Mouse (Mus musculus) CH12.LX (cell line): Measurements from ENCODE around the gene Slc36a3. TPM values are rescaled to one million over a fixed set of nuclear protein-coding genes. Genes with fewer than 3 reads are reported as not detected.

Experiments
- DNase-seq: peaks from one replicate; pipeline ENCODE4 v3.0.0-alpha.2; 2013; ENCODE audit errors: extremely low read depth
- H3K27ac ChIP-seq: 2 replicates; pipeline ENCODE4 v1.5.1; 2012; ENCODE audit warnings: low read depth, mild to moderate bottlenecking, control low read depth, moderate library complexity; ENCODE audit not compliant: insufficient read depth
- H3K27me3 ChIP-seq: replicated peaks from 2 replicates; pipeline ENCODE3; 2012; ENCODE audit warnings: inconsistent platforms
- H3K36me3 ChIP-seq, 2 experiments: replicated peaks in 1 of 2; 2 replicates each; pipeline versions ENCODE3 to v1.6.1; 2012; ENCODE audit warnings: inconsistent platforms in 1 of 2, low read length in 1 of 2, mild to moderate bottlenecking in 1 of 2, mixed read lengths in 1 of 2, moderate library complexity in 1 of 2; ENCODE audit not compliant: control insufficient read depth in 1 of 2, insufficient read depth in 1 of 2
- H3K4me1 ChIP-seq, 2 experiments: 2 replicates each; pipeline ENCODE4 v1.6.1; 2012; ENCODE audit warnings: inconsistent platforms in 1 of 2, moderate library complexity in 1 of 2; ENCODE audit not compliant: insufficient read depth in 2 of 2, control insufficient read depth in 1 of 2
- H3K4me2 ChIP-seq: 2 replicates; pipeline ENCODE4 v1.6.1; 2012; ENCODE audit warnings: low read depth, mild to moderate bottlenecking, control low read depth; ENCODE audit not compliant: poor library complexity, insufficient read depth, severe bottlenecking
- H3K4me3 ChIP-seq, 3 experiments: fragments of 150-350 bp in 1 of 3; sonication (generic) in 1 of 3; replicated peaks in 1 of 3; 2 replicates each; pipeline versions ENCODE3 to v1.5.1; 2011 to 2012; ENCODE audit warnings: low read depth in 2 of 3, low read length in 2 of 3, mild to moderate bottlenecking in 2 of 3, moderate library complexity in 2 of 3, control low read depth in 1 of 3, improper control_type of control experiment in 1 of 3, inconsistent platforms in 1 of 3, mixed read lengths in 1 of 3; ENCODE audit not compliant: poor library complexity in 1 of 3
- H3K79me2 ChIP-seq: replicated peaks from 2 replicates; pipeline ENCODE4 v1.6.1; 2012; ENCODE audit warnings: mild to moderate bottlenecking, moderate library complexity; ENCODE audit not compliant: control insufficient read depth, poor library complexity, insufficient read depth, severe bottlenecking; ENCODE audit errors: extremely low read depth
- H3K9ac ChIP-seq: 2 replicates; pipeline ENCODE4 v1.6.1; 2012; ENCODE audit warnings: low read depth, mild to moderate bottlenecking, control low read depth, moderate library complexity; ENCODE audit not compliant: insufficient read depth
- H3K9me3 ChIP-seq: replicated peaks from 2 replicates; pipeline ENCODE3; 2012; ENCODE audit warnings: low read length, inconsistent platforms, mixed read lengths
- BHLHE40 ChIP-seq: IDR thresholded peaks from 2 replicates; pipeline ENCODE4 v1.6.1; 2011; ENCODE audit warnings: mild to moderate bottlenecking, low read depth, low read length, improper control_type of control experiment
- CHD1 ChIP-seq: IDR thresholded peaks from 2 replicates; pipeline ENCODE4 v1.6.1; 2012; ENCODE audit warnings: low read depth, low read length, improper control_type of control experiment, inconsistent platforms
- CHD2 ChIP-seq: IDR thresholded peaks from 2 replicates; pipeline ENCODE4 v1.6.1; 2011; ENCODE audit warnings: low read length, improper control_type of control experiment
- E2F4 ChIP-seq: IDR thresholded peaks from 2 replicates; pipeline ENCODE4 v1.6.1; 2011; ENCODE audit warnings: low read depth, low read length, improper control_type of control experiment; ENCODE audit not compliant: insufficient replicate concordance
- ELF1 ChIP-seq: IDR thresholded peaks from 2 replicates; pipeline ENCODE4 v1.6.1; 2014; ENCODE audit warnings: low read depth, mild to moderate bottlenecking, inconsistent platforms, low read length, improper control_type of control experiment
- EP300 ChIP-seq: IDR thresholded peaks from 2 replicates; pipeline ENCODE4 v1.6.1; 2011; ENCODE audit warnings: low read length, improper control_type of control experiment
- HCFC1 ChIP-seq: IDR thresholded peaks from 2 replicates; pipeline ENCODE4 v1.6.1; 2012; ENCODE audit warnings: low read depth, mild to moderate bottlenecking, inconsistent platforms, low read length, improper control_type of control experiment
- JUND ChIP-seq: conservative IDR thresholded peaks from 2 replicates; pipeline ENCODE4 v1.6.1; 2011; ENCODE audit warnings: low read depth, low read length, improper control_type of control experiment
- KAT2A ChIP-seq: IDR thresholded peaks from 2 replicates; pipeline ENCODE4 v1.6.1; 2012; ENCODE audit warnings: low read length, improper control_type of control experiment, inconsistent platforms; ENCODE audit not compliant: insufficient replicate concordance
- MXI1 ChIP-seq: IDR thresholded peaks from 2 replicates; pipeline ENCODE4 v1.6.1; 2011; ENCODE audit warnings: mild to moderate bottlenecking, low read depth, low read length, improper control_type of control experiment
- PAX5 ChIP-seq: IDR thresholded peaks from 2 replicates; pipeline ENCODE4 v1.6.1; 2012; ENCODE audit warnings: low read length, inconsistent platforms, mixed read lengths
- POLR2AphosphoS2 ChIP-seq: IDR thresholded peaks from 2 replicates; pipeline ENCODE4 v1.6.1; 2011; ENCODE audit warnings: low read depth, low read length, improper control_type of control experiment
- SMC3 ChIP-seq: IDR thresholded peaks from 2 replicates; pipeline ENCODE4 v1.6.1; 2011; ENCODE audit warnings: low read depth, low read length, improper control_type of control experiment
- TCF12 ChIP-seq: IDR thresholded peaks from 2 replicates; pipeline ENCODE4 v1.6.1; 2014; ENCODE audit warnings: low read depth, mild to moderate bottlenecking, inconsistent platforms, low read length, improper control_type of control experiment
- USF1 ChIP-seq: IDR thresholded peaks from 2 replicates; pipeline ENCODE4 v1.6.1; 2014; ENCODE audit warnings: low read depth, mild to moderate bottlenecking, inconsistent platforms, low read length, improper control_type of control experiment
- USF2 ChIP-seq: conservative IDR thresholded peaks from 2 replicates; pipeline ENCODE4 v1.6.1; 2011; ENCODE audit warnings: low read depth, low read length, improper control_type of control experiment
- ZMIZ1 ChIP-seq: IDR thresholded peaks from 2 replicates; pipeline ENCODE4 v1.6.1; 2012; ENCODE audit warnings: low read depth, mild to moderate bottlenecking, inconsistent platforms, low read length, improper control_type of control experiment
- ZNF384 ChIP-seq: IDR thresholded peaks from 2 replicates; pipeline ENCODE4 v1.6.1; 2012; ENCODE audit warnings: low read depth, low read length, improper control_type of control experiment, inconsistent platforms
- dilution Hi-C: fragments of 300-500 bp; cut with MboI; formaldehyde crosslinking; loops from 2 replicates; pipeline ENCODE4 v1.14.3; 2020; ENCODE audit warnings: low sequenced_read_pairs; ENCODE audit not compliant: extremely low pct_unique_long_range_greater_than_20kb, extremely low pct_ligation_motif_present
- in situ Hi-C: fragments of 300-500 bp; cut with MboI; formaldehyde crosslinking; loops from 3 replicates; pipeline ENCODE4 v1.14.3; 2019; ENCODE audit warnings: low sequenced_read_pairs, low pct_ligation_motif_present, low pct_unique_long_range_greater_than_20kb, mixed read lengths
- polyA plus RNA-seq: library from polyadenylated mRNA; unstranded; fragments of >175 nt; gene quantifications from 2 replicates; pipeline ENCODE4 v1.2.1, GENCODE M21; 2012; ENCODE audit warnings: low read depth; ENCODE audit not compliant: insufficient read length
- total RNA-seq, 2 experiments: library from RNA; depleted of rRNA; stranded (reverse); fragments of 300-350 nt in 1 of 2; fragments of >200 nt in 1 of 2; gene quantifications; 2 replicates each; pipeline ENCODE4 v1.2.3; 2012 to 2014

Gene Slc36a3
- total and polyA plus RNA-seq, 3 experiments, result 0.72 to 1.5 (median 0.72) TPM

DNA sequence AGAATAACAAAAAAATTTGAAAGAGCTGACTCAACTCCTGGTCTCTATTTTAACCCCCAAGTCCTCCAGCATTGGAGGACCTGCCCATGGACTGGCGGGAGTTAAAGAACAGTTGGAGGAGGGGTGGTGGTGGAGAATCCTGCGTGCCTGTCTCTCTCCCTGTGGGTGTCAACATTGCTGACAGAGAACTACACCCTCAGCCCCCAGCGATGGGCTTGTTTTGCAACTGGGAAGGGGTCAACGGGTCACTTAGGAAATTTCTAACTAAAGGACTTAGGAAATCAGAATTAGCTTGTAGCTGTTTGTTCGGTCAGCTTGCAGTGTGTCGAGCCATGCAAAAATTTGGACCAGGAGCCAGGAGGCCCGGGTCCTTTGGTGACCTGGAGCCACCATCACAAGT, 31.6 kb upstream of the Slc36a3 start:
- Histone ChIP-seq H3K36me3 (no peaks in the 10 kb centered on the region), H3K4me2 (no peak overlapping the region), H3K79me2 (no peaks in the 10 kb centered on the region), H3K4me3 (no peak overlapping the region), H3K9me3 (no peaks in the 10 kb centered on the region), H3K27me3 (peaks cover 84% of the 10 kb centered on the region), H3K4me1 (no peaks in the 10 kb centered on the region), H3K27ac (no peak overlapping the region), H3K9ac (no peak overlapping the region)
- DNase-seq, result no peak
- dilution Hi-C loops, result no loop called here
- in situ Hi-C loops, result no loop called here
- TF ChIP-seq E2F4, result no peak

DNA sequence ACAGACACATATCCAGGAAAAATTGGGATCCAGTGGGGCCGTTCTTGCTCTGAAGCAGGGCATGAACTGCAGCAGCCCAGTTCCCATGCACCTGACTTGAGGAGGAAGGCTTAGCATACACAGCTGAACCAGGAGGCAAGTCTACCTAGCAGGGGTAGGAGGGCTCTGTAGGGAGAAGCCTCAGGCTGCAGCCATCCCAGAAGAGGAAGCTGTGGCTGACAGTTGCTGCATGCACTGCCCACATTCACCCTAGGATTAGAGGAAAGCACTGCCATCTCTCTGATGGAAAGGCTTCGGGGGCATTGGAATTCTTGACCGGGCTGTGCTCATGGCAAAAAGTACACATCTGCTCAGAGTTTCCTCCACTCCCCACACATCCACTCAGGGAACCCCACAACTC, 28.3 kb upstream of the Slc36a3 start:
- TF ChIP-seq SMC3 (no peak), USF1 (no peak), USF2 (no peak), TCF12 (no peak), CHD2 (no peak), POLR2AphosphoS2 (no peak), JUND (no peak), MXI1 (no peak), EP300 (no peak), KAT2A (no peak), ELF1 (no peak), BHLHE40 (no peak), HCFC1 (no peak), CHD1 (no peak), ZMIZ1 (no peak), ZNF384 (no peak), PAX5 (no peak)
- TF ChIP-seq, all 38 proteins: peak for 0
- in situ Hi-C loops (no loop called here), dilution Hi-C loops (no loop called here)
- no peak for DNase-seq
- H3K27me3 ChIP-seq, result peaks cover 80% of the 10 kb centered on the region
- no peak overlapping the region for H3K9ac ChIP-seq
- no peaks in the 10 kb centered on the region for H3K36me3 ChIP-seq
- H3K4me1 ChIP-seq, result no peaks in the 10 kb centered on the region
- no peak overlapping the region for H3K4me2 ChIP-seq
- H3K4me3 ChIP-seq, result no peak overlapping the region
- H3K27ac ChIP-seq, result no peak overlapping the region
- H3K79me2 ChIP-seq, result no peaks in the 10 kb centered on the region
- no peaks in the 10 kb centered on the region for H3K9me3 ChIP-seq
